In genomic region chr4:57043621-57044020, GRCm38 (mm10) we compare ENCODE assay signal across 18 mouse cellular contexts. TPM values are rescaled to one million over a fixed set of nuclear protein-coding genes. Genes with fewer than 3 reads are reported as not detected.
DNase-seq lines count a peak whose midpoint lies in the region.
"Had no signal": no experiment of that assay in that cellular context is flagged by ENCODE, and none has a peak within 500 bp of the region (broad histone marks: within the 10 kb centered on the region; RNA-seq: fewer than 3 reads in every experiment).

No protein-coding gene starts in this region.

- intact Hi-C loops in gastrocnemius, postnatal 36 days (cut with DNase I) = no loop called here
- intact Hi-C loops in left cerebral cortex, postnatal 25 days (cut with DNase I) = no loop called here

- peak; percentile 77 for DNase-seq in cerebellum, adult 11-12 months
- DNase-seq in cerebellum, postnatal 4 days (ENCODE audit: low spot score in 2 of 2) = no peak
- DNase-seq in cerebellum, adult 8-10 months = peak; percentile 50
- peak; percentile 51 to 72 for DNase-seq in cerebellum, postnatal 10 days
- DNase-seq in cerebellum, postnatal 36 days = peak; percentile 56 to 60
- no peak for DNase-seq in ovary, postnatal 14 days (ENCODE audit: low spot score)
- no peak for DNase-seq in gastrocnemius, postnatal 36 days
- no peak for DNase-seq in left cerebral cortex, postnatal 25 days (ENCODE audit: low spot score in 2 of 2)
- DNase-seq: adrenal gland, adult 2 months; adrenal gland, postnatal 14 days; B cell, adult 2 months; gastrocnemius, postnatal 10 days; heart, adult 11 months; kidney, adult 11 months; kidney, adult 8-10 months had no signal

RNA-seq across cellular contexts. Expression of gene Frrs1l, which starts 53.4 kb away (rescaled TPM):
- not detected for total RNA-seq in gastrocnemius, postnatal 36 days (2021)
- total RNA-seq in left cerebral cortex, postnatal 25 days (2021) = 100 to 1,000 TPM; 191 to 198 TPM
- total RNA-seq: CH12.LX; gastrocnemius, adult 18-20 months; hematopoietic stem cell, adult 5-6 weeks had no signal

Comparison
In these comparisons a context has a peak if more than half of its experiments do, and no peak if none do; other contexts are left out.
1. DNase-seq: peak in cerebellum, adult 11-12 months (single experiment), cerebellum, adult 8-10 months (single experiment), cerebellum, postnatal 10 days (2 of 2) and cerebellum, postnatal 36 days (2 of 2); none in cerebellum, postnatal 4 days (0 of 2), ovary, postnatal 14 days (single experiment), gastrocnemius, postnatal 36 days (0 of 2) and left cerebral cortex, postnatal 25 days (0 of 2).
2. RNA of gene Frrs1l, which starts 53.4 kb away (total RNA-seq): 191 to 198 TPM in left cerebral cortex, postnatal 25 days; not detected in gastrocnemius, postnatal 36 days; every median in the first group is over 100 times any median in the second.